Comparison of ENCODE assay signal across 8 mouse cellular contexts in genomic region chr17:79894054-79894453, GRCm38 (mm10). TPM values are rescaled to one million over a fixed set of nuclear protein-coding genes. Genes with fewer than 3 reads are reported as not detected.
DNase-seq lines count a peak whose midpoint lies in the region; ATAC-seq lines count a peak whose summit lies in the region.
"Had no signal": no experiment of that assay in that cellular context is flagged by ENCODE, and none has a peak within 500 bp of the region (broad histone marks: within the 10 kb centered on the region; RNA-seq: fewer than 3 reads in every experiment).

No protein-coding gene starts in this region.

- DNase-seq in lung, adult 18-20 months = no peak
- no peak for DNase-seq in forebrain, embryonic 11.5 days (ENCODE audit: low spot score)
- no peak for DNase-seq in urinary bladder, postnatal 4 days (ENCODE audit: low spot score in 2 of 2)
- no peak for DNase-seq in left cerebral cortex, adult 11 months (ENCODE audit: low spot score)
- DNase-seq: gastrocnemius, postnatal 10 days had no signal

- no peaks in the 10 kb centered on the region for H3K9me3 ChIP-seq in lung, embryonic 16.5 days (ENCODE audit: control insufficient read depth, low read length)
- H3K9me3 ChIP-seq in forebrain, embryonic 11.5 days (ENCODE audit: control insufficient read depth, low read length) = no peaks in the 10 kb centered on the region
- no peaks in the 10 kb centered on the region for H3K9me3 ChIP-seq in limb, embryonic 13.5 days
- no peaks in the 10 kb centered on the region for H3K9me3 ChIP-seq in stomach, embryonic 14.5 days (ENCODE audit: control insufficient read depth, low read depth, low read length)

- H3K4me2 ChIP-seq in lung, embryonic 16.5 days (ENCODE audit: low read depth, low read length) = peak overlapping the region; percentile 95
- H3K4me2 ChIP-seq in forebrain, embryonic 11.5 days (ENCODE audit: low read depth, low read length, severe bottlenecking) = peak overlapping the region; percentile 74; the same call in 1 of the 2 replicates
- peak overlapping the region; percentile 77 for H3K4me2 ChIP-seq in limb, embryonic 13.5 days (replicated peaks)
- peak overlapping the region; percentile 71 for H3K4me2 ChIP-seq in stomach, embryonic 14.5 days (replicated peaks; ENCODE audit: low read depth, low read length)

- no peak overlapping the region for H3K27ac ChIP-seq in lung, embryonic 16.5 days (ENCODE audit: low read length)
- no peak overlapping the region for H3K27ac ChIP-seq in forebrain, embryonic 11.5 days (ENCODE audit: low read depth, low read length)
- H3K27ac ChIP-seq in limb, embryonic 13.5 days = no peak overlapping the region
- no peak overlapping the region for H3K27ac ChIP-seq in stomach, embryonic 14.5 days (ENCODE audit: low read length)

- no peaks in the 10 kb centered on the region for H3K36me3 ChIP-seq in lung, embryonic 16.5 days (ENCODE audit: control insufficient read depth, insufficient read depth, low read length)
- no peaks in the 10 kb centered on the region for H3K36me3 ChIP-seq in forebrain, embryonic 11.5 days (ENCODE audit: control insufficient read depth, insufficient read depth, low read length)
- H3K36me3 ChIP-seq in limb, embryonic 13.5 days = no peaks in the 10 kb centered on the region
- no peaks in the 10 kb centered on the region for H3K36me3 ChIP-seq in stomach, embryonic 14.5 days (ENCODE audit: control insufficient read depth, insufficient read depth, low read length)

- peak overlapping the region; percentile 39 for H3K9ac ChIP-seq in lung, embryonic 16.5 days (ENCODE audit: low read length)
- no peak overlapping the region for H3K9ac ChIP-seq in forebrain, embryonic 11.5 days (ENCODE audit: low read length)
- 0 out of 2 replicates have a peak overlapping the region, but pooled peaks have one; percentile 25 for H3K9ac ChIP-seq in limb, embryonic 13.5 days
- no peak overlapping the region for H3K9ac ChIP-seq in stomach, embryonic 14.5 days (replicated peaks; ENCODE audit: low read depth, low read length)

- H3K27me3 ChIP-seq in lung, embryonic 16.5 days (ENCODE audit: control insufficient read depth, insufficient read depth, low read depth, low read length) = peaks cover 9% of the 10 kb centered on the region; the same call in 1 of the 2 replicates
- peaks cover 8% of the 10 kb centered on the region; the same call in 1 of the 2 replicates for H3K27me3 ChIP-seq in forebrain, embryonic 11.5 days (ENCODE audit: control insufficient read depth, insufficient read depth, low read length)
- peaks cover 19% of the 10 kb centered on the region for H3K27me3 ChIP-seq in limb, embryonic 13.5 days
- no peaks in the 10 kb centered on the region for H3K27me3 ChIP-seq in stomach, embryonic 14.5 days (ENCODE audit: control insufficient read depth, insufficient read depth, low read length)

- peaks cover 27% of the 10 kb centered on the region for H3K4me1 ChIP-seq in lung, embryonic 16.5 days (replicated peaks; ENCODE audit: control insufficient read depth, insufficient read depth, low read length)
- no peaks in the 10 kb centered on the region for H3K4me1 ChIP-seq in forebrain, embryonic 11.5 days (replicated peaks; ENCODE audit: control insufficient read depth, insufficient read depth, low read length)
- H3K4me1 ChIP-seq in limb, embryonic 13.5 days = peaks cover 34% of the 10 kb centered on the region
- peaks cover 22% of the 10 kb centered on the region for H3K4me1 ChIP-seq in stomach, embryonic 14.5 days (ENCODE audit: control insufficient read depth, insufficient read depth, low read length)

- no peak for ATAC-seq in lung, embryonic 16.5 days (ENCODE audit: low read depth)
- no peak for ATAC-seq in forebrain, embryonic 11.5 days (replicated peaks; ENCODE audit: low FRiP score)
- no peak for ATAC-seq in limb, embryonic 13.5 days (ENCODE audit: low FRiP score, low read depth)
- no peak for ATAC-seq in stomach, embryonic 14.5 days (ENCODE audit: insufficient number of reproducible peaks, insufficient read depth, low FRiP score, low read depth)

- peak overlapping the region; percentile 97 for H3K4me3 ChIP-seq in lung, embryonic 16.5 days (ENCODE audit: low read length)
- no peak overlapping the region for H3K4me3 ChIP-seq in forebrain, embryonic 11.5 days (ENCODE audit: low read depth, low read length)
- H3K4me3 ChIP-seq in limb, embryonic 13.5 days = peak overlapping the region; percentile 95
- peak overlapping the region; percentile 92 for H3K4me3 ChIP-seq in stomach, embryonic 14.5 days (ENCODE audit: low read depth, low read length)

- 34% methylated on average over 4 of the region's 4 CpGs for WGBS in lung, embryonic 16.5 days
- WGBS in forebrain, embryonic 11.5 days = 77% methylated on average over 4 of the region's 4 CpGs
- 61% methylated on average over 4 of the region's 4 CpGs for WGBS in limb, embryonic 13.5 days
- 50% methylated on average over 4 of the region's 4 CpGs for WGBS in stomach, embryonic 14.5 days

RNA-seq across cellular contexts. Expression of gene Atl2, which starts 1.9 kb away (rescaled TPM):
- polyA plus RNA-seq in lung, embryonic 16.5 days (2015; fragmentation: Nextera tagmentation; extraction: Ambion mirVana) = 38.4 and 39.0 TPM in 2 replicates
- 38.6 and 46.7 TPM in 2 replicates for polyA plus RNA-seq in forebrain, embryonic 11.5 days (2014; fragmentation: Nextera tagmentation; extraction: Ambion mirVana)
- 28.8 and 29.0 TPM in 2 replicates for polyA plus RNA-seq in limb, embryonic 13.5 days (2015; fragmentation: Nextera tagmentation; extraction: Ambion mirVana)
- polyA plus RNA-seq in stomach, embryonic 14.5 days (2014; fragmentation: Nextera tagmentation; extraction: Ambion mirVana) = 42.4 and 42.8 TPM in 2 replicates

Comparison
In these comparisons a context has a peak if more than half of its experiments do, and no peak if none do; other contexts are left out.
1. H3K9ac ChIP-seq: peak in lung, embryonic 16.5 days (single experiment) and limb, embryonic 13.5 days (single experiment); none in forebrain, embryonic 11.5 days (single experiment) and stomach, embryonic 14.5 days (single experiment).
2. Peak in every context shown above with its lines, with median percentiles within 50 percentile points of each other: H3K4me2 ChIP-seq.